Mouse (Mus musculus): ENCODE data around the gene Kcnq1. TPM values are rescaled to one million over a fixed set of nuclear protein-coding genes. Genes with fewer than 3 reads are reported as not detected.

Kcnq1 gene
- polyA plus RNA-seq, 1 experiment from 2014 or later: 17.8 TPM

GRCm38 (mm10) chr7:143407931-143408501 lies 301.9 kb downstream of the Kcnq1 start:
- peak overlapping the region; percentile 77 for H3K27ac ChIP-seq (replicated peaks)
- no peaks in the 10 kb centered on the region for H3K9me3 ChIP-seq (ENCODE audit: control insufficient read depth, low read length)
- no peaks in the 10 kb centered on the region for H3K27me3 ChIP-seq (ENCODE audit: control insufficient read depth, insufficient read depth, low read length)
- WGBS: 17% methylated on average over 9 of the region's 9 CpGs
- no peak for DNase-seq (ENCODE audit: low spot score)
- H3K4me1 ChIP-seq (replicated peaks; ENCODE audit: control insufficient read depth, insufficient read depth): peaks cover 9% of the 10 kb centered on the region
- TF ChIP-seq EP300 (optimal IDR thresholded peaks at IDR 0.05) (no peak), CTCF (IDR thresholded peaks at IDR 0.05; ENCODE audit: low read depth) (no peak)
- no peak overlapping the region for H3K4me3 ChIP-seq (ENCODE audit: low read depth, low read length)
- H3K9ac ChIP-seq (ENCODE audit: low read length): no peak overlapping the region
- ATAC-seq (ENCODE audit: low FRiP score, low TSS enrichment): peak; percentile 66
- no peak overlapping the region for H3K4me2 ChIP-seq (replicated peaks; ENCODE audit: low read depth)
- H3K36me3 ChIP-seq (ENCODE audit: control insufficient read depth, insufficient read depth, low read length): no peaks in the 10 kb centered on the region

- Histone ChIP-seq H3K4me3 (ENCODE audit: low read depth, low read length) (no peak overlapping the region), H3K4me1 (replicated peaks; ENCODE audit: control insufficient read depth, insufficient read depth) (peaks cover 9% of the 10 kb centered on the region), H3K27ac (replicated peaks) (peak overlapping the region; percentile 77), H3K9ac (ENCODE audit: low read length) (peak overlapping the region; percentile 27; the same call in 1 of the 2 replicates), H3K9me3 (ENCODE audit: control insufficient read depth, low read length) (no peaks in the 10 kb centered on the region), H3K36me3 (ENCODE audit: control insufficient read depth, insufficient read depth, low read length) (no peaks in the 10 kb centered on the region), H3K4me2 (replicated peaks; ENCODE audit: low read depth) (peak overlapping the region; percentile 11; the same call in 1 of the 2 replicates), H3K27me3 (ENCODE audit: control insufficient read depth, insufficient read depth, low read length) (no peaks in the 10 kb centered on the region)
- ATAC-seq (ENCODE audit: low FRiP score, low TSS enrichment) (peak; percentile 72), DNase-seq (ENCODE audit: low spot score) (peak; percentile 47)
- TF ChIP-seq EP300 (optimal IDR thresholded peaks at IDR 0.05): no peak
- TF ChIP-seq CTCF (IDR thresholded peaks at IDR 0.05; ENCODE audit: low read depth): no peak
- 47% methylated on average over 13 of the region's 13 CpGs for WGBS
Measured at GRCm38 (mm10) chr7:143408615-143409021, 302.5 kb downstream of the Kcnq1 start.

GRCm38 (mm10) chr7:143412606-143413005 lies 306.4 kb downstream of the Kcnq1 start:
- Histone ChIP-seq H3K9me3 (ENCODE audit: control insufficient read depth, low read length) (no peaks in the 10 kb centered on the region), H3K4me3 (ENCODE audit: low read depth, low read length) (no peak overlapping the region), H3K27me3 (ENCODE audit: control insufficient read depth, insufficient read depth, low read length) (no peaks in the 10 kb centered on the region), H3K4me1 (replicated peaks; ENCODE audit: control insufficient read depth, insufficient read depth) (peaks cover 7% of the 10 kb centered on the region; the same call in 1 of the 2 replicates), H3K4me2 (replicated peaks; ENCODE audit: low read depth) (no peak overlapping the region), H3K27ac (replicated peaks) (no peak overlapping the region), H3K36me3 (ENCODE audit: control insufficient read depth, insufficient read depth, low read length) (no peaks in the 10 kb centered on the region), H3K9ac (ENCODE audit: low read length) (no peak overlapping the region)
- TF ChIP-seq CTCF (IDR thresholded peaks at IDR 0.05; ENCODE audit: low read depth) (no peak), EP300 (optimal IDR thresholded peaks at IDR 0.05) (no peak)
- ATAC-seq (ENCODE audit: low FRiP score, low TSS enrichment) (no peak), DNase-seq (ENCODE audit: low spot score) (no peak)
- WGBS: 56% methylated on average over 6 of the region's 6 CpGs

- no peaks in the 10 kb centered on the region for H3K36me3 ChIP-seq (ENCODE audit: control insufficient read depth, insufficient read depth, low read length)
- TF ChIP-seq EP300 (optimal IDR thresholded peaks at IDR 0.05) (no peak), CTCF (IDR thresholded peaks at IDR 0.05; ENCODE audit: low read depth) (no peak)
- no peak for ATAC-seq (ENCODE audit: low FRiP score, low TSS enrichment)
- H3K27ac ChIP-seq (replicated peaks): no peak overlapping the region
- no peak overlapping the region for H3K4me3 ChIP-seq (ENCODE audit: low read depth, low read length)
- no peaks in the 10 kb centered on the region for H3K27me3 ChIP-seq (ENCODE audit: control insufficient read depth, insufficient read depth, low read length)
- H3K4me2 ChIP-seq (replicated peaks; ENCODE audit: low read depth): no peak overlapping the region
- no peak for DNase-seq (ENCODE audit: low spot score)
- H3K9me3 ChIP-seq (ENCODE audit: control insufficient read depth, low read length): no peaks in the 10 kb centered on the region
- 42% methylated on average over 4 of the region's 4 CpGs for WGBS
- no peak overlapping the region for H3K9ac ChIP-seq (ENCODE audit: low read length)
- H3K4me1 ChIP-seq (replicated peaks; ENCODE audit: control insufficient read depth, insufficient read depth): no peaks in the 10 kb centered on the region
Measured at GRCm38 (mm10) chr7:143415070-143415469, 308.9 kb downstream of the Kcnq1 start.

- TF ChIP-seq CTCF (IDR thresholded peaks at IDR 0.05; ENCODE audit: low read depth) (no peak), EP300 (optimal IDR thresholded peaks at IDR 0.05) (no peak)
- no peak overlapping the region for H3K4me2 ChIP-seq (replicated peaks; ENCODE audit: low read depth)
- ATAC-seq (ENCODE audit: low FRiP score, low TSS enrichment) (no peak), DNase-seq (ENCODE audit: low spot score) (peak; percentile 30)
- no peaks in the 10 kb centered on the region for H3K9me3 ChIP-seq (ENCODE audit: control insufficient read depth, low read length)
- H3K27ac ChIP-seq (replicated peaks): no peak overlapping the region
- H3K9ac ChIP-seq (ENCODE audit: low read length): no peak overlapping the region
- H3K4me3 ChIP-seq (ENCODE audit: low read depth, low read length): no peak overlapping the region
- no peaks in the 10 kb centered on the region for H3K27me3 ChIP-seq (ENCODE audit: control insufficient read depth, insufficient read depth, low read length)
- 68% methylated on average over 12 of the region's 12 CpGs for WGBS
- H3K4me1 ChIP-seq (replicated peaks; ENCODE audit: control insufficient read depth, insufficient read depth): no peaks in the 10 kb centered on the region
- H3K36me3 ChIP-seq (ENCODE audit: control insufficient read depth, insufficient read depth, low read length): no peaks in the 10 kb centered on the region
Measured at GRCm38 (mm10) chr7:143416406-143416805, 310.2 kb downstream of the Kcnq1 start.

GRCm38 (mm10) chr7:143417875-143418274 lies 311.7 kb downstream of the Kcnq1 start:
- H3K4me3 ChIP-seq (ENCODE audit: low read depth, low read length): no peak overlapping the region
- no peak overlapping the region for H3K9ac ChIP-seq (ENCODE audit: low read length)
- WGBS: 50% methylated on average over 5 of the region's 5 CpGs
- no peaks in the 10 kb centered on the region for H3K9me3 ChIP-seq (ENCODE audit: control insufficient read depth, low read length)
- H3K27me3 ChIP-seq (ENCODE audit: control insufficient read depth, insufficient read depth, low read length): no peaks in the 10 kb centered on the region
- no peaks in the 10 kb centered on the region for H3K36me3 ChIP-seq (ENCODE audit: control insufficient read depth, insufficient read depth, low read length)
- no peak for DNase-seq (ENCODE audit: low spot score)
- no peak for ATAC-seq (ENCODE audit: low FRiP score, low TSS enrichment)
- no peaks in the 10 kb centered on the region for H3K4me1 ChIP-seq (replicated peaks; ENCODE audit: control insufficient read depth, insufficient read depth)
- TF ChIP-seq EP300 (optimal IDR thresholded peaks at IDR 0.05) (no peak), CTCF (IDR thresholded peaks at IDR 0.05; ENCODE audit: low read depth) (no peak)
- 0 out of 2 replicates have a peak overlapping the region, but pooled peaks have one; percentile 24 for H3K27ac ChIP-seq (replicated peaks)
- no peak overlapping the region for H3K4me2 ChIP-seq (replicated peaks; ENCODE audit: low read depth)
